Mouse (Mus musculus) ovary, postnatal 36 days (tissue): ENCODE results near the gene Herc4.
A peak's percentile ranks its signal among the peaks of the same experiment; 100 is the strongest.

Experiments
- DNase-seq: peaks from one replicate; pipeline ENCODE4 v3.0.0; 2022; ENCODE audit warnings: low spot score, mixed read lengths

The Herc4 gene

DNA sequence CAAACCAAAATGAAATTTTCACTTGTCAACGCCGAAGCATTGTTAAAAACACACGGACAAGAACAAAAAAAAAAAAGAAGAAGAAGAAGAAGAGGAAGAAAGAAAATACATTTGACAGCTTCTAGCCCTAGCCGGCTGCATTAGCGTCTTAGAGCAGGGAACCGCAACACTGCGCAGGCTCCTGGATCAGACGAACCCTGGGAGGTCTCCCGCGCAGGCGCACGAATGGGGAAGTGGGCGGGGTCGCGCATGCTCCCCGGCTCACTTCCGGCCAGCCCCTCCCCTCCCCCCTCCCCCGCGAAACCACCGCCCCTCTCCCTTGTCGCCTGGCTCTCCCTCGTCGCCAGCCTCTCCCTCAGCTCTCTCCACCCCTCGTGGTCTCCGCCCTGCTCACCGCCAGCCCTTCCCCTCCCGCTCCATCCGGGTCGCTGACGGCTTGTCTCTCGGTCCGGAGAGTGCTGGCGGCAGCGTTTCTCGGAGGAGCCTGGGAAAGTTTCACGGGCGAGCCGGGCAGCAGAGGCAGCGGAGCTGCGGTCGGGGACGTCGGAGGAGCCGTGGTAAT is at the start of gene Herc4:
Herc4 (plus strand) TSS at position 318 of the 562 bp plus-strand sequence.
- peak; percentile 95 for DNase-seq

DNA sequence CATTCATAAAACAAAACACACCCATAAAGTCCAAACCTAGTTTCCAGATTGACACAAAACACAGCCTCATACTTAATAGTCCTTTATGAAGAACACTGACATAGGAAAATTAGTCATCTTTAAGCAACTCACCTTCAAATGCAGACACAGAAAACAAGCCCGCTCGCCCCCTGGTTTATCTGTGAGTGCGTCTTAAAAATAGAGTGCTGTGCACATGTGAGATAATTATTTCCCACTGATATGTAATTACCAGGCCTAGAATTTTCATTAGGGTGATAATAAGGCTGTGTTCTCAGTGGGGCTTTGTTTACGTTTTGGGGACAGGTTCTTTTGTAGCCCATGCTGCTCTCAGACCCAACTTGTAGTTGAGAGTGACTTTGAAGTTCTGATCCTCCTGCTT is 44.6 kb upstream of the Herc4 start:
- DNase-seq = no peak

DNA sequence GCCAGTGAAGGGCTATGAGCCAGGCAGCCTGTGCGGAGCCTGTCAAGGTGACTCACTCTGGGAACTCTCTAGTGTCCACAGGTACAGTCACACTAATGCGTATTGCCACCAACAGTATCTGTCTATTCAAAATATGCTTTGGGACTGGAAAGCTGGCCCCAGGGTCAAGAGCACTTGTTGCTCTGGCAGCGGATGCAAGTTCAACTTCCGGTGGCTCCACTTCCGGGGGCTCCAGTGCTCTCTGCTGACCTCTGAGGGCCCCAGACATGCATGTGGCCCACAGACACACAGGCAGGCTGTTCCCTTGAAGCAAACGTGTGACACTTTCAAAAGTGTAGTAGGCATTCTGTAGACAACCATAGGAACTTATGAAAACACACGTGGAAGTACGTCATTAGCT is 42.1 kb upstream of the Herc4 start:
- DNase-seq = no peak

DNA sequence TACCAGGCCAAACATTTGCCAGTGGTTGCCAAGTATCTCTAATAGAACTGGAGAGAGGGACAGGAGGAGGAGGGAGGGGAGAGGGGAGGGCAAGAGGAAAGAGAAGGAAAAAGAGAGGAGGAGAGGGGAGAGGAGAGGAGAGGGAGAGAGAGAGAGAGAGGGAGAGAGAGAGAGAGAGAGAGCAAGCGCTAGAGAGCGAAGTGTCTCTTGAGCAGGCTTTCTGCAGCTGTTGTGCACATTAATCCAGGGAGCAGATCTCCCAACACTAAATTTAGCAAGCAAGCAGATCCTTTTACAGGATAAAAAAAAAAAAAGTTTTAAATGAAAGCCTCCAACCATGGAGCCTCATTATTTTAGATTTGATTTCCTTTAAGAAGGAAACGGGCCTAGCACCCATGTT is 40.6 kb upstream of the Herc4 start:
- no peak for DNase-seq

DNA sequence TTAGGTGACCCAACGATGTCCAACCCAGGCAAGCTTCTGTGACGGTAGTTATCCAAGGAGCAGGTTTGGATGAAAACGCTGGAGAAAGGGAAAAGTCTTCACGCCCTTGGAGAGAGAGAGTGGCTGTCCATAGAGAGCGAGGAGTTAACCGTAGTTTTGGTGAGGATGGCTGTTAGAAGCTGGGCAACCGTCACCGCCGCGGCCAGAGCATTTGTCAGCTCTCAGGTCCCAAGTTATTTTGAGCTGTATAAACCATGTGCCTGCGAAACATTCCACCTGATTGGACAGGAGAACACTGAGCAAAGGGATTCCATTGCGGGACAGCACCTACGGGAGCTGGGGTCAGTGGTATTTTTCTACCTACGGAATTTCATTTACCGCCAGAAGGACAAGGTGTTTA is 39.9 kb upstream of the Herc4 start, which contains the start of gene Mypn:
Mypn (minus strand) TSS at position 225 of the 400 bp plus-strand sequence.
- DNase-seq = no peak

DNA sequence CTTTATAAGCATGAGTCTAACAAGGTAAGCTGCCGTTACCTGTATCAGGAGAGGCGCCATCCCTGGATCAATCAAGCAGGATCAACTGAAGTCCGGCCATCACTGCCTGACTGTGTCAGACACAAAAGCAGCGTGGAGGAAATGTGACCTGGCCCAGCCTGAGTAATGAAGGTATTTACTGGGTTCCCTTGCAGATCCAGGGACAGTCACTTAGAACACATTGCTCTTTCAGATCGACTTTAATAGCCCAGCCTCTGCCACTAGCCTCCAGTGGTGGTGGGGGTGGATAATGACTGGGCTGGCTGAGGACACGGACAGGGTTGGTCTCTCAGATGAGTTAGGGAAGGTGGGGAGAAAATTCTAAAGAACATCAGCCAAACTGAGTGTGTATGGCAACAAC is 34.7 kb upstream of the Herc4 start:
- DNase-seq = no peak

DNA sequence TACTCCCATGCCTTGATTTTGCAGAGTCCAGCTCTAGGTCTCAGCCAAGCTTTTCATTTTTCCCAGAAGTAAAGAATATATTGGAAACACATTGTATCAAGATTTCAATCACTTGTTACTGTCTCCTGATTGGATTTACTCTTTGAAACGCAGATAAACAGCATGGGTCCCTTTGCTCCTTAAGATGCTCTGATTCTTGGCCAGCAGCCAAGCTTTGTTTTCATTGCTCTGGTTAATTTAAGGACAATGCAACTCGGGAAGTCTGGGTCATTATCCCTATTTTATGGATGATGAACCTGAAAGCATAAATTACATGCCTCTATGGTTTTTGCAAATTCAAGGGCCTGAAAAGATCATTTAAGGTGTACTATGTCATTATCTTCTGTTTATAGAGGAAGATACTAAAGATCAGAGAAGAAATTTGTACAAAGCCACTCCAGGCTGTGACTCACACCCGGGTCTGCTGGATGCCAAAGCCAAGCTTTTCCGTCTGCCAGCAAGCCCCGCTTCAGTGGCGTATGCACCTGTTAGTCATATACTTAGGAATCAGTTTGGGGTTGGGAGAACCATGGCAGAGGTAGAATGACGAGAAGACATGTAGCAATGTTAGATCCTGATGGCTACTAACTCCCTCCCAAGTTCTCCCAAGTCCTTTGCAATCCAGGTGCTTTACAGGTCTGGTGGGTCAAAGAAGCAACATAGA is 22.4 kb upstream of the Herc4 start:
- DNase-seq = no peak

DNA sequence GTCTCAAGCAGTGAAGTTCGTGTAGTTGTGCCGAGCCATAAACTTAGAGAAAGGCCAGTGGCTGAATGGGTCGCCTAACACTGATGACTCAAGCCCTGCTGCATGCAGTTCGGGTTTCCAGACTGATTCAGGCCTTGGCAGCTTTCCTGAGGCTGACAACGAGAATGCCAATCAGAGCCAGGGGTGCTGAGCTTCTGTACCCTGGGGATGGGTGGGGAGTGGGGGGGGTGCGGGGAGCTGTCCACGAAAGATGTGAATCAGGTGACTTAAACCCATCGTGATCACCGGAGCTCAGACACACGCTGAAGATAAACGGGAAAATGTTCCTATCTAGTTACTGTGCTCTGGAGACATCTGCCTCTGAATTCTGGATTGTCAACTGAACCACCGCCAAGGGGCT is 19.3 kb upstream of the Herc4 start:
- no peak for DNase-seq

DNA sequence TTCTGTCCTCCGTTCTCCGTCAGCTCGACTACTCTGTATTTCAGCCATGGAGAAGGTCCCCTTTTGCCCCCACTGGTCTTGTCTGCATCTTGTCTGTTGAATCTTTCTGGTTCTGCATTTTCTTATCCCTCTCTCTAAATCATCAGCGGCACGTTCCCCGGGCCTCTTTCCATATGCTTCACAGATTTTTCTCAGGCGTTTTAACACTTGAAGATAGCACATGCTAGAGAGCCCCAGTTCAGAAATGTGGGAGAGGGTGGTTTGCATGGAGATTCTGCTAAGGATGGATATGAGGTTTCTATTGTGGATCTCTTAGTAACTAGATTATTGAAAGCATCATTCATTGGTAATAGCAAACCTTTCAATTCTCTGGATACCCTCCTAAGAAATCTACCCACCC is 13.3 kb upstream of the Herc4 start:
- no peak for DNase-seq

DNA sequence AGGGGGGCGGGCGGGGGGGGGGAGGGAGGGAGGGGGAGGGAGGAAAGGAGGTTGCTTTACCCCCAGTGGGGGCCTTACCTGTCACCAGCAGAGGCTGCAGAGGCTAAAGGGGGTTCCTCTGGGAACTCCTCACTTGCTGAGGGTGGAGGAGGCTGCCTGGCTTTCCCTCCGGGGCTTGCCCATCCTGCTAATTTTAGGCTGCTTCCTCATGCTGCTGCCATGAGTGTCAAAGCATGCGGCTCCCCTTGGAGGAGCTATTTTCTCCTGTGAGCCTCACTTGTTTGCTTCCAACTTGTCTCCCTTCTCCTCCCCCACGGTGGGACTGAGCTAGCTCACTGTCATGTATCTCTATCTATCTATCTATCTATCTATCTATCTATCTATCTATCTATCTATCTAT is 12.8 kb upstream of the Herc4 start:
- no peak for DNase-seq

DNA sequence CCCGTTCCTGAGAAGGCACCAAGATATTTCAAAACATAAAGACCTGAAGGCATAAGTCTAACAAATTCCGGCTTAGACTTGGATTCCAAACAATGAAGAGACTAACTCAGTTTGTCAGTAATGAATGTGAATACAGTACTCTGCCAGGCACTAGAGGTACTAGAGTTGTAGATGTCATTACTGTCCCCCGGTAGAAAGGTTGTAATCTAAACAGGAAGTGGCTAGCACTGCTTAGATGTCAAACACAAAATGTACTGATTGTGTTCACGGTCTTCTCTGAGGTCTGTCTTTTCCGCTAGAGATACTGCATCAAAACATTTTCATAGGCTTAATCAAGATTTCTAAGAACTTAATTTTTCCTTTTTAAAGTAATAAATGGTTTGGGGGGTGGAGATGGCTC is 12.0 kb upstream of the Herc4 start:
- DNase-seq = no peak

DNA sequence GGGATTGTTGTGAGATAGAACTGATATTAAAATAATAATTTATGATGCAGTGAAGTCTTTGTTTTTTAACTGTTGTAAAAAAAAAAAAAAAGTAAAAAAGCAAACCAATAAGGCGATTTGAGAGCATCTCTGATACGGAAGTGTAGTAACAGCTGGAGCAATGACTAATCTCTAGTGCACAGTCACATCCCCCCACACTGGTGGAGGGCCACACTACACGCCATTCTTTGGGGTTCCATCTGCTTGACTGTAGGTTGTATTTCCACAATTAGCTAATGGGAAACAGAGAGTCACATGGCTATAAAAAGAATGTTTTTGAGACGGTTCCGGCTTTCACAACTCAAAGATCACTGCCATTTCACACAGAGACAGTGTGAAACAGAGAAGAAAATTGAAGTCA is 9.5 kb upstream of the Herc4 start:
- no peak for DNase-seq

DNA sequence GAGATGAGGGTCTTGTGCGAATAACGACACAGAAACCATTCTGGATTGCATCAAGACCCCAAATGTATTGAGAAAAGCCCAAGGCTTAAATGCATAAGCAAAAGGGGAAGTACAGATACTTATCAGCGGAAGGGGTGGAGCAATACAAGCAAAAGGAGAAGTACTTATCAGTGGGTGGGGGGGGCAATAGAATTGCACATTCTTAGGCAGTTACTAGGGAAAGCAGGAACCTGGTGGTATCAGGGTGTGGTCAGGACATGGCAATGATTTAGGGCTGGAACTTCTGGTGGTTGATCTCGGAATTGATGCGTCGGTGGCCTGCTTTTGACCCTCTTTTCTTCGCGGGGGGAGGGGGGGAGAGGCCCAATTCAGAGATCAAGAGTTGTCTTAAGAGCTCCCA is 7.7 kb upstream of the Herc4 start:
- no peak for DNase-seq

DNA sequence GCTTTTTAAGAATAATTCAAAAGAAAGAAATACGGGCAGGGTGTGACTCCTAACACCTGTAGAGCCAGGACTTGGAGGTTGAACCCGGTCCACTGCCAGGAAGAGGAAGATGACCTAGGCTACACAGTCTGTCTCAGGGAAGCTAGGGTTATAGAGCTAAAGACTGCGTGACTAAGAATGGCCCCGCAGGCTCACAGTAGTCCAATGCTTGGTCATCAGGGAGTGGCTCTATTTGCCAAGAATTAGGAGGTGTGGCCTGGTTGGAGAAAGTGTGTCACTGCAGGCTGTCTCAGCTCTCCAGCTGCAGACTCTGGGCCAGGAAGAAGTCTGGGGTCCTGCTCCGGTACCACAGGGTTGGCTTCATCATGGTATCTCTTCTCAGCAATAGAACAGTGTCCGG is 6.9 kb upstream of the Herc4 start:
- no peak for DNase-seq

DNA sequence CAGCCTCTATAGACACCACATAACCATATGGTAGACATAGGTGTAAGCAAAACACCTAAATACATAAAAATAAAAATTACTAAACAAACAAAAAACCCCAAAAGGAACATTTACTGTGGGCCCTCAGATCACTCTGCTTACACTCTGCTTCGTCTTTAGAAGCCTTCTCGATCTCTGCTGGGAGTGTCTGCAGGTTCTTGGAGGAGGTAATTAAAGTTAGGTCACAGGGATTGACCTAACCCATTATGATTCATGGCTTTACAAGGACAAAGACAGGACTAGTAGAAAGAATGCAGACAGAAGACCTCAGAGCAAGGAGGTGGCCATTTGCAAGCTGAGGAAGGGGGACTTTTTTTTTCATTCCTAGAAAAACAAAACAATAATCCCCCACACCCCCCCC is 6.4 kb upstream of the Herc4 start:
- DNase-seq = no peak

DNA sequence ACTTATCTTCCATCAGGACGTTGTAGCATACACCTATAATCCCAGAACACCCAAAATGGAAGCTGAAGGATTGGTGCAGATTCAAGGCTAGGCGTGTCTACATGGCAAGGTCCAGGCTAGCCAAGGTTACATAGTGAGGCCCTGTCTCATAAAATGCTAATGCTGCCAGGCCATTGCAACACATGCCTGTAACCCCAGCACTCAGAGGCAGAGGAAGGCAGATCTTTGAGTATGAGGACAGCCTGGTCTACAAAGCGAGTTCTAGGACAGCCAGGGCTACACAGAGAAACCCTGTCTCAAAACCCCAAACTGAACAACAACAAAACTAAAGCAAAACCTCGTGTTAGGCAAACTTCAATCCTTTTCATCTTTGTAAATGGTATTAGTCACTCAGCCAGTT is 5.5 kb upstream of the Herc4 start:
- DNase-seq = no peak

DNA sequence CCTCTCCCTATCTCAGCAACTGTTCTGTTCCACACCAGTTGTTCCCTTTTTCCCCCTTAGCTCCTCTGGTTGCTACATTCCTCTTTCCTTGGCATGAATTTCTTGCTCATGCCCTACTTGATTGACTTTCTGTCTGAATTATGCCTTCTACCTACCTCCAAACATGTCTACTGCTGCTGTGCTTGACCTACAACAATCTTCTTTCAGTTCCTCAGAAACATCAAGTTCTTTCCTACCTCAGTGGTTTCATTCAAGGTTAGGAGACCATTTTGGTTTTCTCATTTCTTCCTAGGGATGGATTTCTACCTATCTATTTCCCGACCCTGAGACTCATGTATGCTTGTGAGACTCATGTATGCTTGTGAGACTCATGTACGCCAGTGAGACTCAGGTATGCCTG is 3.8 kb upstream of the Herc4 start:
- no peak for DNase-seq

DNA sequence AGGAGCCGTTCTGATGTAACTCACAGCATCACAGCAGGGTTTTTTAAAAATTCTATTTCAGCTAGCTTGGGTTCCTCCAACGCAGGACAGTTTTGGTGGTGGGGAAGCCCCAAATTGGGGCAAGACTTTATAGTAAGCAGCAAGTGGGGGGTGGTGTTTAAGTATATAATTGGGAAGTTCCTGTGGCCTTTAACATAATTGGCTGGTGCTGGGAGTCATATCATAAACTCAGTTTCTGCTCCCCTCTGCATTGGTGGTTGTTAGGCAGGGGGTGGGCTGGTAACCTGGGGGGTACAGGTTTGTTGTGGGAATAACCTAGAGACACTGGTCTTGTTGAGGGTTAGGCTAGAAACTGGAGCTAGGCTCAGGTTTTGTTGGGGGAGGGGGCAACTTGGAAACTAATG is 2.7 kb upstream of the Herc4 start:
- no peak for DNase-seq

DNA sequence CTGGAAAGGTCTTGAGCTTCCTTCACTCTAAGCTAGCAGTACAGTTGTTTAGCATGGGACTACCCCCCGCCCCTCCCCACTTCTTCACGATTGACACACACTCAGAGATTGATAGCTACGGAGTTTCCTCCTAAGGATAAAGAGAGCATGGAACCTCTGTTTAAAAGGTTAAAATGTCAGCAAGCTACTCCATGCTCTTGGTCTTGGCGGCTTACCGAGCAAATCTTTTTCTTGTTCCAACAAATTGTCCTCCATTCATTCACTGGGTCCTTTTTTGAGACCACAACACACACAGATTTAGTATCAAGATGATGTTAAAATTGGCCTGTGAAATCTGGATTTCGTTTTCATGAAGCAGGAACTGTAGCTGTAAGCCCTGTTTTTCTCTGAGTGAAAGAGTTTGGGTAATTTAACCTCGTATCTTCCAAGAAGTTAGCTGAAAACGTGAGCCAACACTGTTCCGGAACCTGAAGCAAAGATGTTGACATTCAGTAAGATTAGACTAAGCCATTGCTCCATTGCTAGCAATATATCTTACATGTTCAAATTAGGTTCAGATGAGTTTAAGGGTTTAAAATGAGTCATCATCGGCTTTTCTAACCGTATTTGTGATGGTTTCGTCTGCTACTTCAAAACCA is 693 bp upstream of the Herc4 start:
- DNase-seq = no peak

DNA sequence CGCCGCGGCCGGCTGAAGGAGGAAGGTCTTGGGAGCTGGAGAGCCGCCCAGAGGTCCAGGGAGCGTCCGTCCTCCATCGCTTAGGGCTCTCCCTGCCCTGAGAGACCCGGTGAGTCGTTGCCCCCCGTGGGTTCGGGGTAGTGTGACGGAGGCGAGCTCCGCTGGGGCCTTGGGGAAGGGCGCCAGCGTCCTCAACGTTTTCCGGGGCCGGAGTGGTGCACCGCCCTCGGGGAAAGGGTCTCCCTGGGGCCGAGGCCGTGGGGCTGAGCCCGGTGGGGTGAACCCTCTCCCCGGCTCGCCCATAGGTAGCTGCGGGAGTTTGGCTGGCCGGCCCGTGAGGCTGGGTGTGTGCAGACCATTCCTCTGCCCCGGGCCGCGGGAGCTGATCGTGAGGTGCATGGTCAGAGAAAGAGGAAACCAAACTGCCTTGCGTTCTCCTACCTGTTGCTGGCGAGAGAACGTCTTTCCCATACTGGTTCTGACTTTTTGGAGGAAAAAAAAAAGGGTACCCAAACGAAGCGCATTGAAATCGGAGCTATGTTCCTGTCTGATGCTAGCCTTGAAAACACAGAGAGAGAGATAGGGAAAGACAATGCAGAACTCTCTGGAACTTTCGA is 553 bp downstream of the Herc4 start:
- no peak for DNase-seq

DNA sequence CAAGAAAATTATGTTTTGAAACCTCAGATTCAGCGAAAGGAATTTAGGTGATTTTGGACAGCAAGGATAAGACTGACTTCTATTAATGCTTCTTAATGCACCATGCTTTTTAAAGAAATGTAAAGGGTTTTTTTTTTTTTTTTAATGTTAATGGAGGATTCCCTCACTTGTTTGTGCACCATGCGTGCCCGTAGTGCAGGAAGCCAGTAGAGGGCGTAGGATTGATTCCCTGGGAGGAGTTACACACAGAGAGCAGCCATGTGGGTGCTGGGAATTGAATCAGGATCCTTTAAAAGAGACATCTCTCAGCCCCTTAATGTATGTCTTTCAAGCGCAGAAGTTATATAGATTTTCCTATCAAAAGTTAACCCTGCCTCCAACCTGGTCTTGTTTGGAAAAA is 1.1 kb downstream of the Herc4 start:
- no peak for DNase-seq

DNA sequence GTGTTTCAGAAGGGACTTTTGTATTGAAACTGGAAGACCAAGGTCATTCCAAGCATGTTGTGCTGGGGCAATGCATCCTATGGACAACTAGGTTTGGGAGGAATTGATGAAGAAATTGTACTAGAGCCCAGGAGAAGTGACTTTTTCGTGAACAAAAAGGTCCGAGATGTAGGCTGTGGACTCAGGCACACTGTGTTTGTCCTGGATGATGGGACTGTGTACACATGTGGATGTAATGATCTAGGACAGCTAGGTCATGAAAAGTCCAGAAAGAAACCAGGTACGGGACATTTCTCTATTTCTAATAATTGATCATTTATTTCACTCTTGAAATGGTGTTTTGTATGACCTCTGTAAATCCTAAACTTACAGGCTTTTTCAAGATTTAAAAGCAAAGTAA is 2.2 kb downstream of the Herc4 start:
- no peak for DNase-seq

DNA sequence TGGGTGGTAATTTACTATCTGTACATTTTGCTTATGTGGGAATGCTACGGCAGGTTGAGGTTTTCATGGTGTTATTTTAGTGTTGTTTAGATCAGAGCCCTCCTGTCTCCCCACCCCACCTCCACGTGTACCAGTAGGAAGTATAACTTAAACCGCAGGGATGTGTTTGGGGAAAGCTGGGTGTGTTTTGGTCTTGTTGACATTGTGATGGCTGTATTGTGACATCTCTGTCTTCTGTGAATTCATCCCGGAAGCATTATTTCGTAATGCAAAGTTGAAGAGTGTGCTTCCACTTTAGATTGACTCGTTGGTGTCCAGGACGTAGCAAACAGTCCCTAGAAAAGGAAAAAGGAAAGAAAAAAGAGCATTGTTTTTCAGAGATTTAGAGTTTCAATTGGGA is 3.8 kb downstream of the Herc4 start:
- no peak for DNase-seq
